Mouse (Mus musculus): ENCODE results near the gene Itgb7. TPM values are rescaled to one million over a fixed set of nuclear protein-coding genes. Genes with fewer than 3 reads are reported as not detected.

Gene Itgb7
- polyA plus RNA-seq, 1 experiment from 2014 or later = 2.9 TPM

- peak overlapping the region; percentile 97 for H3K4me2 ChIP-seq
- no peaks in the 10 kb centered on the region for H3K9me3 ChIP-seq
- no peaks in the 10 kb centered on the region for H3K27me3 ChIP-seq
- peaks cover 80% of the 10 kb centered on the region for H3K4me1 ChIP-seq (replicated peaks)
- H3K9ac ChIP-seq (replicated peaks) = peak overlapping the region; percentile 67
- WGBS = 1% methylated on average over 8 of the region's 8 CpGs
- ATAC-seq (ENCODE audit: insufficient number of reproducible peaks, insufficient read depth, low FRiP score, low TSS enrichment, low read depth) = no peak
- peak overlapping the region; percentile 100 for H3K27ac ChIP-seq
- peaks cover 35% of the 10 kb centered on the region for H3K36me3 ChIP-seq
- H3K4me3 ChIP-seq (replicated peaks) = peak overlapping the region; percentile 67
These were observed 16.5 kb upstream of the Itgb7 start for GRCm38 (mm10) chr15:102248131-102248811.

- under 1% methylated on average over 42 of the region's 65 CpGs for WGBS
- Histone ChIP-seq H3K36me3 (peaks cover 29% of the 10 kb centered on the region), H3K27ac (peak overlapping the region; percentile 100)
These were observed 15.7 kb upstream of the Itgb7 start for GRCm38 (mm10) chr15:102247252-102248130.

DNA sequence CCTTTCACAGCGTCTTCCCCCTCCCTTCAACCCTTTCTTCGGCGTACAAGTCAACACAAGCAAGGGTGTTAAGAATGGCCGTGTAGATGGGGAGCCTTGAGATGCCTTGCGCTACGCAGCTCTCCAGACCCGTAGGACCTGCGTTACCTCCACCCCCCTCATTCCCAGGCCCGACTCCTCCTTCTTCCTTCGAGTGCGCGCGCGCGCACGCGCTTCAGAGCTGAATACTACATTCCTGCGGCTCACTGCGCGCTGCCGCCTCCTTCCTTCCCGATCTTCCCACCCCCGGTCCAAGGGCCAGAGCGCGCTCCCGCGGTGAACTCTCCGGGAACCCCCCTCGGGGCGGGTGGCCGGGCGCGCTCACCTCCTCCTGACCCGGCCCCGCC is 15.1 kb upstream of the Itgb7 start:
- peak; percentile 38 for ATAC-seq (ENCODE audit: insufficient number of reproducible peaks, insufficient read depth, low FRiP score, low TSS enrichment, low read depth)
- Histone ChIP-seq H3K4me2 (peak overlapping the region; percentile 97), H3K9ac (replicated peaks) (peak overlapping the region; percentile 82), H3K9me3 (no peaks in the 10 kb centered on the region), H3K4me1 (replicated peaks) (peaks cover 81% of the 10 kb centered on the region), H3K27ac (peak overlapping the region; percentile 100), H3K27me3 (no peaks in the 10 kb centered on the region), H3K36me3 (peaks cover 26% of the 10 kb centered on the region), H3K4me3 (replicated peaks) (peak overlapping the region; percentile 67)
- WGBS = 0% methylated on average over 34 of the region's 35 CpGs

More at GRCm38 (mm10) chr15:102247252-102248130, 15.7 kb upstream of the Itgb7 start:
- H3K9me3 ChIP-seq = no peaks in the 10 kb centered on the region
- peak overlapping the region; percentile 97 for H3K4me2 ChIP-seq
- ATAC-seq (ENCODE audit: insufficient number of reproducible peaks, insufficient read depth, low FRiP score, low TSS enrichment, low read depth) = peak; percentile 13
- no peaks in the 10 kb centered on the region for H3K27me3 ChIP-seq
- peak overlapping the region; percentile 67 for H3K9ac ChIP-seq (replicated peaks)
- H3K4me3 ChIP-seq (replicated peaks) = peak overlapping the region; percentile 67
- H3K4me1 ChIP-seq (replicated peaks) = peaks cover 81% of the 10 kb centered on the region

DNA sequence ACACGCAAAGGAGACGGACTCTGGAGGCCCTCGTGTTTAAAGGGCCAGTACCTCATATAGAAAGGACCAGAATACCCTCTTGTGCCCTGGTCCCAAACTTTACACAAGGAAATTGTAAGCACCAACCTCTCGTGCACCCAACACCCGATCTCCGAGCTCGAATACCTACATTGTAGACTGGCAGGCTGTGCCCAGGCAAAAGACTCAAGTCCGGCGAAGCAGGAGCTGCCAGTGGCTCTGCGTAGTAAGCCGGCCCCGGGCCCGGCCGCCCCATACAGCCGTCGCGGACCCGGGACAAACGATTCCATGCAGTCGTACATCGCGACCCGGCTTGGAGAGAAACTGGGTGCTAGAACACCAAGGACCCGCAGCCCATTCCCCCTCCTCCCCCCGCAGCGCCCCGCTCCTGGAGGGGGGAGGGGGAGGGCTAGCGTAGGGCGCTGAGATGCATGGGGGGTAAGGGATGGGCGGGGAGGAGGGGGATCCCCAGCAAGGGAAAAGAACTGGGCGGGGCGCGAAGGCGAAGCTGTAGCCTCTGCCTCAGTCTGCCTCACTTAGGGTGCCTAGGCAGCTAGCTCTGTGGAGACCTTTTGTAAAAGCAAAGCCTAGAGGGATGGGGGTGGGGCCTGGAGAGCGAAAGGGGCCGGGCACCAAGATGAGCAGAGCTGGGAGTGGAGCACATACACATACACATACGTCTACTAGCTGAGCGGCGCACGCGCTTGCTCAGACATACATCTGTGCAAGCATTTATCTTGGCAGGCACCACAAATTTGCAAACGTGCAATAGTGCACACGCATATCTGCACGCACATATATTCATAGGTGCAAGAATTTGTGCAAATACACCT is 14.4 kb upstream of the Itgb7 start:
- Histone ChIP-seq H3K4me1 (replicated peaks) (peaks cover 76% of the 10 kb centered on the region), H3K9ac (replicated peaks) (peak overlapping the region; percentile 82), H3K4me3 (replicated peaks) (peak overlapping the region; percentile 67), H3K27me3 (no peaks in the 10 kb centered on the region), H3K36me3 (peaks cover 26% of the 10 kb centered on the region), H3K4me2 (peak overlapping the region; percentile 97), H3K27ac (peak overlapping the region; percentile 100), H3K9me3 (no peaks in the 10 kb centered on the region)
- WGBS = under 1% methylated on average over 40 of the region's 44 CpGs
- ATAC-seq (ENCODE audit: insufficient number of reproducible peaks, insufficient read depth, low FRiP score, low TSS enrichment, low read depth) = peak; percentile 26

GRCm38 (mm10) chr15:102245461-102245881 is 13.7 kb upstream of the Itgb7 start:
- peaks cover 70% of the 10 kb centered on the region for H3K4me1 ChIP-seq (replicated peaks)
- H3K27me3 ChIP-seq = no peaks in the 10 kb centered on the region
- H3K4me3 ChIP-seq (replicated peaks) = peak overlapping the region; percentile 67
- ATAC-seq (ENCODE audit: insufficient number of reproducible peaks, insufficient read depth, low FRiP score, low TSS enrichment, low read depth) = no peak
- under 1% methylated on average over 14 of the region's 14 CpGs for WGBS
- peak overlapping the region; percentile 82 for H3K9ac ChIP-seq (replicated peaks)
- H3K36me3 ChIP-seq = peaks cover 26% of the 10 kb centered on the region
- H3K4me2 ChIP-seq = peak overlapping the region; percentile 97
- peak overlapping the region; percentile 100 for H3K27ac ChIP-seq
- no peaks in the 10 kb centered on the region for H3K9me3 ChIP-seq

GRCm38 (mm10) chr15:102244306-102245191 is 12.8 kb upstream of the Itgb7 start:
- Histone ChIP-seq H3K9me3 (no peaks in the 10 kb centered on the region), H3K27me3 (no peaks in the 10 kb centered on the region), H3K4me3 (replicated peaks) (peak overlapping the region; percentile 67), H3K4me2 (peak overlapping the region; percentile 97), H3K27ac (peak overlapping the region; percentile 100), H3K4me1 (replicated peaks) (peaks cover 61% of the 10 kb centered on the region), H3K36me3 (peaks cover 25% of the 10 kb centered on the region), H3K9ac (replicated peaks) (peak overlapping the region; percentile 82)
- no peak for ATAC-seq (ENCODE audit: insufficient number of reproducible peaks, insufficient read depth, low FRiP score, low TSS enrichment, low read depth)
- 2% methylated on average over 19 of the region's 19 CpGs for WGBS

DNA sequence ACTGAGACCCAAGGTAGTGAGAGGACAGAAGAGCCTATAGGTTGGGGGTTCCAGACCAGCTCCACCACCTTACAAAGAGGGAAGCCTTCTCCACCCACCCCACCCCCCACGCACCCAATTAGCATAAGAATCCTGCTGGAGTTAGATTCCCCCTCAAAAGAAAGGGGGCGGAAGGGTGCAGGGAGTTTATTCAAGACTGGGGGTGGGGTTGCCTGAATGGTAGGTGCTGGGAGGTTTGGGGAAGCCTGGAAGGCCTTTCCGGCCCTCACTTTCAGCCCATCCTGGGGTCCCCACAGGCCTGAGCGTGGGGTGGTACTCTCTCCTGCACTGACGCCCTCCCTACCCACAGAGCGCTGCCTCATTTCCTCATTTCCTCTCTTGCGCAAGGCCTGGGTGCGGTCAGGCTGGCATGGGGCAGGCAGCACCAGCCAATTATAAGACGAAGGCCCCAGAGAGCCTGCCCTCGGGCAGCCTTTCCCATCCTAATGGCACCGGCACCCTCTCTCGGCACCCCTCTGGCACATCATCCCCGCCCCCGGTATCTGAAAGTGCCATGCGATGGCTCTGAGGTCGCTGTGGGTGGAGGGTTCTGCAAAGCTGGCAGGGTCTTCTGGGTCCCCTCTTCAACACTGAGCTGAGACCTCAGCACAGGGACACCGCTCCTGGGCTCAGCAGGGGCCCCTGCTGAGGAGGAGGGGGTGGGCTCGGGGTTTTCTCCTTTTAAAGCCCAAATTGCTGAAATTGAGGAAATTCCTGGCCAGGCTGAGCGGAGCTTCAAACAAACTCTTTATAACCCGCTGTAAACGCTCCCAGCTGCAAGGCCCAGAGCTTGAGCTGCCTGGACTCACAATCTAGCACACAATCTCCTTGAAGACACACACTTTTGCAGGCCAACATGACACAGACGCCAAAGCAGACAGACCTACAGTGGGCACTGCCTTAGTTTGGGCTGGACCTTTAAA is 11.8 kb upstream of the Itgb7 start:
- peak overlapping the region; percentile 62 for H3K9ac ChIP-seq (replicated peaks)
- WGBS = 6% methylated on average over 22 of the region's 22 CpGs
- peak overlapping the region; percentile 97 for H3K4me2 ChIP-seq
- H3K27ac ChIP-seq = peak overlapping the region; percentile 100
- peak overlapping the region; percentile 67 for H3K4me3 ChIP-seq (replicated peaks)
- ATAC-seq (ENCODE audit: insufficient number of reproducible peaks, insufficient read depth, low FRiP score, low TSS enrichment, low read depth) = no peak
- H3K9me3 ChIP-seq = no peaks in the 10 kb centered on the region
- peaks cover 35% of the 10 kb centered on the region for H3K36me3 ChIP-seq
- peaks cover 51% of the 10 kb centered on the region for H3K4me1 ChIP-seq (replicated peaks)
- H3K27me3 ChIP-seq = no peaks in the 10 kb centered on the region

- H3K36me3 ChIP-seq = peaks cover 44% of the 10 kb centered on the region
- 25% methylated on average over 12 of the region's 12 CpGs for WGBS
- no peaks in the 10 kb centered on the region for H3K27me3 ChIP-seq
- no peak overlapping the region; the same call in 1 of the 2 replicates for H3K9ac ChIP-seq (replicated peaks)
- H3K4me2 ChIP-seq = peak overlapping the region; percentile 97
- H3K4me3 ChIP-seq (replicated peaks) = peak overlapping the region; percentile 67
- peak overlapping the region; percentile 100 for H3K27ac ChIP-seq
- peaks cover 48% of the 10 kb centered on the region for H3K4me1 ChIP-seq (replicated peaks)
- ATAC-seq (ENCODE audit: insufficient number of reproducible peaks, insufficient read depth, low FRiP score, low TSS enrichment, low read depth) = no peak
- H3K9me3 ChIP-seq = no peaks in the 10 kb centered on the region
These were observed 10.9 kb upstream of the Itgb7 start for GRCm38 (mm10) chr15:102242404-102243228.

DNA sequence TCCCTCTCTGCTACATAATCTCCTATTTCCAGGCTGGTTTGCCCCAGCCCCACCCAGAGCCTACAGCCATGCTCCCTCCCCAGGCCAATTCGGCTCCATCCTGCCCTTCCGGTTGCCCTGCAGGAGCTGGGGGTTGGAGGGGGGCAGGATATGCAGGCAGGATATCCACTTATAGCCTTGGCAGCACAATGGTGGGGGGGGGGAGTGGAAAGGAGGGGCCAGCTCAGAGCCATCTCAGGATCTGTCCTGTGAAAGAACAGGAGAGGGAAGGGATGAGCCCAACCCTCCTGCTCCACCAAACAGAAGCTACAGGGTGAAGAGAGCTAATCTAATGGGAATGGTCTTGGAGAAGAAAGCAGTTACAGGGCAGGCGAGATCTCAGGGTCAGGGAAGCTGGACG is 8.9 kb upstream of the Itgb7 start:
- Histone ChIP-seq H3K4me2 (no peak overlapping the region), H3K9me3 (no peaks in the 10 kb centered on the region), H3K27ac (no peak overlapping the region), H3K4me3 (replicated peaks) (no peak overlapping the region), H3K27me3 (no peaks in the 10 kb centered on the region), H3K36me3 (peaks cover 64% of the 10 kb centered on the region), H3K9ac (replicated peaks) (no peak overlapping the region), H3K4me1 (replicated peaks) (peaks cover 45% of the 10 kb centered on the region)
- 82% methylated on average over 4 of the region's 4 CpGs for WGBS
- no peak for ATAC-seq (ENCODE audit: insufficient number of reproducible peaks, insufficient read depth, low FRiP score, low TSS enrichment, low read depth)

Data from limb, embryonic 12.5 days (tissue).